Mouse (Mus musculus) intestine, embryonic 16.5 days (tissue): ENCODE measurements around the gene Sgms2. TPM values are rescaled to one million over a fixed set of nuclear protein-coding genes. Genes with fewer than 3 reads are reported as not detected.

Experiments
- ATAC-seq: fragments of 200-750 bp; cut with Nextera tagmentation; 2 replicates; pipeline ENCODE4 v1.8.0; 2017; ENCODE audit warnings: moderate TSS enrichment, moderate library complexity
- H3K27ac ChIP-seq: fragments of 300-500 bp; sonication (generic); 2 replicates; pipeline ENCODE4 v1.5.1; 2014; ENCODE audit warnings: mild to moderate bottlenecking, low read length
- H3K27me3 ChIP-seq: fragments of 300-500 bp; sonication (generic); replicated peaks from 2 replicates; pipeline ENCODE4 v1.6.1; 2014; ENCODE audit warnings: low read length, control low read depth, mixed read lengths; ENCODE audit not compliant: control insufficient read depth, insufficient read depth
- H3K36me3 ChIP-seq: fragments of 300-500 bp; sonication (generic); 2 replicates; pipeline ENCODE4 v1.6.1; 2014; ENCODE audit warnings: low read length, control low read depth; ENCODE audit not compliant: control insufficient read depth, insufficient read depth
- H3K4me1 ChIP-seq: fragments of 300-500 bp; sonication (generic); 2 replicates; pipeline ENCODE4 v1.6.1; 2014; ENCODE audit warnings: low read length, control low read depth, mixed read lengths; ENCODE audit not compliant: control insufficient read depth, insufficient read depth
- H3K4me2 ChIP-seq: fragments of 300-500 bp; sonication (generic); 2 replicates; pipeline ENCODE4 v1.6.1; 2014; ENCODE audit warnings: low read depth, low read length, control low read depth
- H3K4me3 ChIP-seq: fragments of 300-500 bp; sonication (generic); 2 replicates; pipeline ENCODE4 v1.5.1; 2014; ENCODE audit warnings: mild to moderate bottlenecking, low read length
- H3K9ac ChIP-seq: fragments of 300-500 bp; sonication (generic); 2 replicates; pipeline ENCODE4 v1.6.1; 2014; ENCODE audit warnings: low read depth, low read length
- H3K9me3 ChIP-seq: fragments of 300-500 bp; sonication (generic); 2 replicates; pipeline ENCODE4 v1.6.1; 2016; ENCODE audit warnings: low read length, control low read depth; ENCODE audit not compliant: control insufficient read depth
- whole genome bisulfite sequencing: fragments of 180-500 bp; shearing (Covaris S2); extraction: QIAGEN DNeasy Blood & Tissue Kit; methylation state at CpG from one replicate; pipeline ENCODE4 v1.1.7; 2014; 5-methylcytosine and 5-hydroxymethylcytosine counted together
- polyA plus RNA-seq: library from polyadenylated mRNA; unstranded; fragments of >200 nt; fragmentation: Nextera tagmentation; extraction: Ambion mirVana; gene quantifications from 2 replicates; pipeline ENCODE4 v1.2.1, GENCODE M21; 2015

The Sgms2 gene
- polyA plus RNA-seq, 1 experiment from 2014 or later = 18.4 TPM

DNA sequence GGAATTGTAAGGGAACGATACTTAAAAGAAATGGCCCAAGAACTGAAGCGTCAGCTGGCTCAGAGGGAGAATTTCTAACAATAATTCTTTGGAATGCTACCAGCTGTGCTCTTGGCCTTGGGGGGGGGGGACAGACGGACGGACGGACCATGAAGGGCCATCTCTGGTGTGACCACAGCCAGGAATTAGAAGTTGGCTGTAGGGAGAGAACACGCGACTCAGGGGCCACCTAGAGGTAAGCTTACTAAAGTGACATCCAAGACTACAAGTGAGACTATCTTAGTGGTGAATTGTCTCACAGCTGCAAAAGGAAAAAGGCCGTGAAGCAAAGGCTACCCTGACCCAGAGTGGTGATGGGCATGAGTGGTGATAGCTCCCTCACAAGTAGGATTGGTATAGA, 20.4 kb upstream of the Sgms2 start:
- no peak for ATAC-seq
- Histone ChIP-seq H3K4me2 (no peak overlapping the region), H3K4me3 (no peak overlapping the region), H3K9me3 (no peaks in the 10 kb centered on the region), H3K27me3 (no peaks in the 10 kb centered on the region), H3K36me3 (no peaks in the 10 kb centered on the region), H3K27ac (no peak overlapping the region), H3K4me1 (no peaks in the 10 kb centered on the region), H3K9ac (no peak overlapping the region)
- 61% methylated on average over 8 of the region's 8 CpGs for WGBS

DNA sequence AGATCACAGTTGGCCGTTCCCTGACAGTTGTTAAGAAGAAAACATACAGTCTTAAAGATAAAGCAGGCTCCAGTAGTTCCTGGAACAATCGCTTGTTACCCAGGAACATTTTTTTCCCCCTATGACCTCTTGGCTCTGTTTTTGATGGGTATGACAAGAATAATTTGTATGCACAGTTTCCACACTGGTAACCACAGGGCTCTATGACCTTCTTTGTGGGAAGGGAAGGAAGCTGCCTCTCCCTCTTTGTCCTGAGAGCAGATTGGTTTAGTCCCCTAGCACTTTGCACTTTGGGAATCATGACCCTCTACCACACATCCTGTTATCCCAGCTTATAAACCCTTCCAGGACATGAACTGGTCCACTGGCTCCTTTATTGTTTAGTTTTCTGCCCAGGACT, 16.8 kb upstream of the Sgms2 start:
- no peaks in the 10 kb centered on the region for H3K36me3 ChIP-seq
- no peak overlapping the region for H3K9ac ChIP-seq
- H3K27ac ChIP-seq = no peak overlapping the region
- no peaks in the 10 kb centered on the region for H3K9me3 ChIP-seq
- no peaks in the 10 kb centered on the region for H3K27me3 ChIP-seq
- H3K4me3 ChIP-seq = no peak overlapping the region
- ATAC-seq = no peak
- 62% methylated on average over 2 of the region's 2 CpGs for WGBS
- peaks cover 3% of the 10 kb centered on the region; the same call in 1 of the 2 replicates for H3K4me1 ChIP-seq
- H3K4me2 ChIP-seq = no peak overlapping the region

DNA sequence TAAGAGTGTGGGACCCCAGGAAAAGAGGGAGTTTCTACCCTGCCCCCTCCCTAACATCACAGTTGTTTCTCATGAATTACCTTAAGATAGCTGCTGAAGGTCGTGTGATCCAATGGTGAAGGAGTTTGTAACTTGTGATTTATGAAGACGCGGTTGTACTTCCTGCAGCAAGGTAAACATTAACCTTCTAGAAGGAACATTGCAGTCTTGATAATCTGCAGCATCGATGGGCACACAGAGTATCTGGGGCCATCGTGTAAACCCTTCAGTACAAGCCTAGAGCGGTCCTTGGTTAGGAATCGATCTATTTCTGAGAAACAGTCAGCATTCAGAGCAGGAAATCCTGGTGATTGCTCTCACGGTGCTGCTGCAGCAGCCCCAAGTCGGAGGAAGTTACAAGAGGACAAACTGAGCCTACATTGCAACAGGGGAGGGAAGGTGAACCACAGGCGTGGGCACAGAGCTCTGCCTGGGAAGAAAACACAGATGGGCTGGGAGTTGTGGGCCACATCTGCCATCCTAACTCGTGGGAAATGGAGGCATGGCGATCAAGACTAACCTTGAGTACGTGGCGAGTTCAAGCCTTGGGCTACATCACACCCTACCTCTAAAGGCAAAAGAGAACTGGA, 13.5 kb upstream of the Sgms2 start:
- H3K36me3 ChIP-seq = no peaks in the 10 kb centered on the region
- H3K9me3 ChIP-seq = no peaks in the 10 kb centered on the region
- no peaks in the 10 kb centered on the region for H3K27me3 ChIP-seq
- peaks cover 3% of the 10 kb centered on the region; the same call in 1 of the 2 replicates for H3K4me1 ChIP-seq
- H3K27ac ChIP-seq = peak overlapping the region; percentile 78
- H3K9ac ChIP-seq = no peak overlapping the region
- ATAC-seq = peak; percentile 92
- WGBS = 55% methylated on average over 14 of the region's 14 CpGs
- 0 out of 2 replicates have a peak overlapping the region, but pooled peaks have one; percentile 1 for H3K4me2 ChIP-seq
- no peak overlapping the region for H3K4me3 ChIP-seq

DNA sequence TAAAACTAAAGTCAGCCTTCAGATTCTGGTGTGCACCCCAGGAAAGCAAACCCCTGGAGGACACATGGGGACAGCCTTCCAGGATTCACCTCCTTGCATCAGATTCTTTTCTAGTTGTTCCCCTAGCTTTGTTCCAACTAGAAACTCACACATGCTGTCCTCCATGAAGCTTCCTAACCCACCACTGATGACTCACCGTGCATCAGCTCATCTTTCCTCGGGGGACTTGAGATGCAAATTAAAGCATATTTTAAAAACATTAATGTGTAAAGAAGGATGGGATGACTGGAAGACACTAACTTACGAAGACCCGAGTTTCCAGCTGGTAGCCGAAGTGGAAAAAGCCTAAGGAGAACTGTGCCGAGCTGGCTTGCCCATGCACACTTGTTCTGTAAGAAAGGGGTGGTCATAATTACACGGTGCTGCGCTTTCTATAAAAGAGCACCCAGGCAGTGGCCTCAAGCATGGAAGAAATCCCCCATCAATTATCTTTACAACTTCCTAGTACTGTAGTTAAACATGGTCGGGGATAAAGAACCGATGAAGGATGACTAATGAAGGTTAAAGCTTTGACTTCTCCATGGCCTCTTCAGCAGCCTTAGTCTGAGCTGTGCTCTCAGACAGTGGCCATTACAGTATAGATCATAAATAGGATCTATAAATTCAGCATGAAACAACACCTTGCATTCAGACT, 10.6 kb upstream of the Sgms2 start:
- Histone ChIP-seq H3K9me3 (no peaks in the 10 kb centered on the region), H3K27ac (no peak overlapping the region), H3K36me3 (no peaks in the 10 kb centered on the region), H3K9ac (no peak overlapping the region), H3K4me2 (no peak overlapping the region), H3K4me3 (no peak overlapping the region), H3K27me3 (no peaks in the 10 kb centered on the region), H3K4me1 (peaks cover 3% of the 10 kb centered on the region; the same call in 1 of the 2 replicates)
- WGBS = 72% methylated on average over 10 of the region's 10 CpGs
- no peak for ATAC-seq

DNA sequence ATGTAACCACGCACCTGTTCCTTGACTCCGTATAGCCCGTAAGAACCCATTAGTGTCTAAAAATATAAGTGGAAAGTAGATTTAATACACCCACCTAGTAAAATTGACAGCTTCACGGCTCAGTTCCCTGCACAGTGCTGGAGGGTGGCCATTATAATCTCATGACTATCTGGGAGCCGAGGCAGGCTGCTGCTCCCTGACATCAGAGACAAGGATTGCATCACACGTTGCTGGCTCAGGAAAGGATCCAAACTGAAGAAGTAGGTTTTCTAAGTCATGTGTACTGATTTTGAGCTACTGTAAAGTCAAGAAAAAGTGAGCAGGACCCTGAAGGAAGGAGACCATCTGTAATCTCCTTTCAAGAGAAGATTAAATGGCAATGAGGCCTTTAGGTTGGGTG, 8.4 kb upstream of the Sgms2 start:
- no peak for ATAC-seq

DNA sequence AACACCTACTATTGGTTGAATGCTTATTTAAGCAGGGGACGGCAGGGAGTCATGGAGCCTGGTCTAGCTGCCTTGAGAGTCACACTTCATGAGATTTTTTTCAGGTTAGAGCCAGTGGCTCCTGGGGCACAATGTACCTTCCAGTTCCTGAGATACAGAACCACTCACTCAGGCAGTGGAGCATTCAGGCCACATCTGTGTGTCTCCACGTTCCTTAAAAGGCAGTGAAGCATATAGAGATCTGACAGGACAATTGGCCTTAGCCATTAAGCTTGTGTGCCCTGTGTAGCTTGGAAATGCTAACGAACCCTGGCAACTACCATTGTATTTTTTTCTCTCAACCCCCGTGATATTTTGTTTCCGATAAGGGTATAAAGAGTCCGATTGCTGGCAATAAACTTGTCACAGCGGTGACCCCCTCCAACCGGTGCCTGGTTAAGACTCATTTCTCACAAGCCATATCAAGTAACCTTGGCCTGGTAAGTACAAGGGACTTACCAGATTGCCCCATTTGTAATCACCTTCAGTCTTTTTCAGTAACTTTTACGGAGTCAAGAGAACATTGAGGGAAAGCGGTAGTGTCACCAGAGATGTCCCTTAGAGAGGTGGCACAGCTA, 5.4 kb upstream of the Sgms2 start:
- no peak overlapping the region for H3K9ac ChIP-seq
- no peaks in the 10 kb centered on the region; the same call in 1 of the 2 replicates for H3K4me1 ChIP-seq
- H3K27me3 ChIP-seq = 0 out of 2 replicates have a peak, but pooled peaks cover 1% of the 10 kb centered on the region
- peak; percentile 11; the same call in 1 of the 2 replicates for ATAC-seq
- no peak overlapping the region for H3K4me2 ChIP-seq
- H3K36me3 ChIP-seq = no peaks in the 10 kb centered on the region
- no peaks in the 10 kb centered on the region for H3K9me3 ChIP-seq
- 66% methylated on average over 10 of the region's 10 CpGs for WGBS
- no peak overlapping the region for H3K27ac ChIP-seq
- no peak overlapping the region for H3K4me3 ChIP-seq

More for the DNA sequence above, 8.4 kb upstream of the Sgms2 start:
- no peaks in the 10 kb centered on the region for H3K9me3 ChIP-seq
- no peak overlapping the region for H3K9ac ChIP-seq
- H3K36me3 ChIP-seq = no peaks in the 10 kb centered on the region
- no peaks in the 10 kb centered on the region for H3K27me3 ChIP-seq
- H3K27ac ChIP-seq = no peak overlapping the region
- no peak overlapping the region for H3K4me2 ChIP-seq
- no peak overlapping the region for H3K4me3 ChIP-seq
- whole genome bisulfite sequencing = 83% methylated on average over 6 of the region's 6 CpGs
- no peaks in the 10 kb centered on the region for H3K4me1 ChIP-seq

DNA sequence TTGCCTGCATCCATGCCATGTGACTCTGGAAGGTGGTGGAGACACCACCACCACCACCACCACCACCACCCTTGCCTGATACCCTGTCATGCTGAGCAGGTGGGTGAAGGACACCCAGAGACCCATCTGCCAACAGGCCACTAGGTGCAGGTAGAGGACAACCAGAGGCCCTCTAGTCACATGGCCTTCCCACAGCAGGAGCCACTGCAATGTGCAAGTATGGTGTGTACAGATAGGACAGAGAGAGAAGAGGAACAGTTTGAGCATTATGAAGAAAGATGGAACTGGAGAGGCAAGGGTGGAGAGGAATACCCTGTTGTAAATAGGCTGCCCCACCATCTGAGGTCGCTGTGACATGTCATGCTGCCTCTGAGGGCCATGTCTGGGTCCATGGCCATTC, 3.9 kb upstream of the Sgms2 start:
- Histone ChIP-seq H3K27me3 (0 out of 2 replicates have a peak, but pooled peaks cover 3% of the 10 kb centered on the region), H3K9ac (no peak overlapping the region), H3K4me2 (no peak overlapping the region), H3K4me1 (peaks cover 7% of the 10 kb centered on the region; the same call in 1 of the 2 replicates), H3K4me3 (no peak overlapping the region), H3K9me3 (no peaks in the 10 kb centered on the region), H3K27ac (no peak overlapping the region), H3K36me3 (no peaks in the 10 kb centered on the region)
- no peak for ATAC-seq
- 68% methylated on average over 1 of the region's 1 CpGs for WGBS

DNA sequence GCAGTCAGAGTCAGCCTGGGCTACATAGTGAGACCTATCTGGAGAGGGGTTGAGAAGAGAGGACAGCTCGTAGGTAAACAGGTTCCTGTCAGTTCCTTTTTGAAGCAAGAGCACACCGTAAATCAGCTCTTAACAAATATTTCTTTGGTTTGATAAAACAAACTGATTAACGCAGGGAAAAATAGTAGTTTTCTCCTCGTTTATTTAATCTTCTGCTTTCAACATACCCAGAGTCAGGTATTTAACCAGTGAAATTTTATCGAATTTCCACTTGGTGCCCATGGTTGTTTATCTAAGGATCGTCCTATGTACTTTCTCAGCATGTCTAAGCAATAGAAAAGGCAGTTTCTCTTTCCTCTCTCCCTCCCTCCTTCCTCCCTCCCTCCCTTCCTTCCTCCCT, 2.0 kb upstream of the Sgms2 start:
- no peak overlapping the region for H3K4me2 ChIP-seq
- H3K36me3 ChIP-seq = no peaks in the 10 kb centered on the region
- 0 out of 2 replicates have a peak, but pooled peaks cover 3% of the 10 kb centered on the region for H3K27me3 ChIP-seq
- H3K27ac ChIP-seq = no peak overlapping the region
- ATAC-seq = no peak
- H3K4me1 ChIP-seq = peaks cover 7% of the 10 kb centered on the region; the same call in 1 of the 2 replicates
- 35% methylated on average over 6 of the region's 6 CpGs for WGBS
- no peaks in the 10 kb centered on the region for H3K9me3 ChIP-seq
- H3K9ac ChIP-seq = no peak overlapping the region
- no peak overlapping the region for H3K4me3 ChIP-seq

DNA sequence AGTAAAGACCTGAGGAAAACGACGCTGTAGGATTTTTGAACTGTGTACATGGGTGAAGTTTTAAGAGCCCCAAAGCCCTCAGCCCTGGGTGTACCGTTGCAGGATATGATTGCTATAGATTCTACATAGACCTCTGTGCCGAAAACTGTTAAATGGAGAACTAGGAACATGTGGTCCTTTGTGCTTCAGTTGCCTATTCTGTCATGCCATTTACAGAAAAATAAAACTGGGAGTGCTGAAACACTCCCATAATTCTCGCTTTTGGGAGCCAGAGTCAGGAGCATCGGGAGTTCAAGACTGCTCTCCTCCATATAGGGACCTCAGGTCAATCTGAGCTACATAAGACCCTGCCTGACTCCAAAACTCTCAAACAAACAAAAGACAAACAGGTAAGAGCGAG, 769 bp upstream of the Sgms2 start:
- no peak overlapping the region for H3K4me3 ChIP-seq
- peaks cover 7% of the 10 kb centered on the region; the same call in 1 of the 2 replicates for H3K4me1 ChIP-seq
- no peaks in the 10 kb centered on the region for H3K36me3 ChIP-seq
- H3K9ac ChIP-seq = no peak overlapping the region
- WGBS = 92% methylated on average over 7 of the region's 7 CpGs
- H3K27ac ChIP-seq = no peak overlapping the region
- no peak for ATAC-seq
- H3K9me3 ChIP-seq = no peaks in the 10 kb centered on the region
- H3K4me2 ChIP-seq = no peak overlapping the region
- H3K27me3 ChIP-seq = 0 out of 2 replicates have a peak, but pooled peaks cover 3% of the 10 kb centered on the region
